Mouse (Mus musculus): ENCODE measurements around the gene Gm4175.
"Not testable (repeated sequence)": the region's sequence is repeated elsewhere in the genome, so short reads cannot be mapped to it uniquely, and the experiment has no call there.

Gene Gm4175

DNA sequence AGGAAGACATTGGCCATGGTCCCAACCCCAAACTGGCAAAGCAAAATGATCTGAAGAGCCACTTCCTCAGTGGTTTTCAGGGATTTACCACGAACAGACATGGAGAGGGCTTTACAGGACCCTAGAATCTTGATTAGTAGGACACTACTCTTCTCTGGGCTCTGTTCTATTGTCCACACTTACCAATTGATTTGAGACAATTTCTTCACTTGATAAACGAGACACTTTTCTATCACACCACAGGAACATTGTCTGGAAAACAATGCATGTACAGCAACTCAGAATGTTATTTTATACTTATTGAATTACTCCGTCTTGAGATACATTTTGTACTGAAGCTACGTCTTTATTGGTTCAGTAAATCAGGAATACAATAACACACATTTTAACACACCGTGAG, at the start of gene Gm4175:
Gene Gm4175, minus strand, starts transcription at position 101 of the 400 bp plus-strand sequence.
- not testable (repeated sequence) for DNase-seq

- not testable (repeated sequence) for DNase-seq
Measured at GRCm38 (mm10) chr7:21796628-21797027, 35.4 kb upstream of the Gm4175 start, which contains the start of gene Gm4177. Gm4177 (minus strand) TSS chr7:21796728.

Measured in cerebellum, adult 9-10 months (tissue).